Mouse (Mus musculus) C2C12 (cell line): Measurements from ENCODE around the gene Dusp22.

Experiments
- CEBPB ChIP-seq: IDR thresholded peaks from one replicate; pipeline ENCODE4 v1.6.1; 2011; ENCODE audit warnings: low read depth, mild to moderate bottlenecking, control low read depth, moderate library complexity
- CTCF ChIP-seq: IDR thresholded peaks from one replicate; pipeline ENCODE4 v1.5.1; 2011; ENCODE audit not compliant: control insufficient read depth, insufficient read depth, insufficient read length
- FOSL1 ChIP-seq: IDR thresholded peaks from one replicate; pipeline ENCODE4 v1.8.0; 2011; ENCODE audit warnings: mild to moderate bottlenecking, low read length; ENCODE audit not compliant: poor library complexity, insufficient read depth, severe bottlenecking
- MAX ChIP-seq: IDR thresholded peaks from one replicate; pipeline ENCODE4 v1.6.1; 2011; ENCODE audit warnings: mild to moderate bottlenecking, control low read depth
- MYOD1 ChIP-seq: IDR thresholded peaks from one replicate; pipeline ENCODE4 v1.6.1; 2011; ENCODE audit warnings: low read depth; ENCODE audit not compliant: control insufficient read depth, insufficient read length
- MYOG ChIP-seq: IDR thresholded peaks from one replicate; pipeline ENCODE4 v1.6.1; 2011; ENCODE audit not compliant: control insufficient read depth, insufficient read length; ENCODE audit errors: extremely low read depth
- USF1 ChIP-seq: IDR thresholded peaks from one replicate; pipeline ENCODE4 v1.6.1; 2011; ENCODE audit warnings: low read depth, mild to moderate bottlenecking, control low read depth, moderate library complexity

- TF ChIP-seq CTCF: no peak
- no peak for TF ChIP-seq MYOD1
- no peak for TF ChIP-seq MYOG
- TF ChIP-seq CEBPB: no peak
- no peak for TF ChIP-seq USF1
- no peak for TF ChIP-seq MAX
- no peak for TF ChIP-seq FOSL1
Measured at GRCm38 (mm10) chr13:30741172-30741571, 81.4 kb downstream of the Dusp22 start.
